Mouse (Mus musculus): Measurements from ENCODE around the gene Lcn2.
A peak's percentile ranks its signal among the peaks of the same experiment; 100 is the strongest.

Gene Lcn2

GRCm38 (mm10) chr2:32387706-32388490 lies at the start of gene Lcn2:
Lcn2 (minus strand) TSS chr2:32388252.
- no peak for DNase-seq (ENCODE audit: low spot score in 2 of 2)

- DNase-seq (ENCODE audit: low spot score in 2 of 2): no peak
Observed at GRCm38 (mm10) chr2:32437612-32438166, 49.6 kb upstream of the Lcn2 start.

- no peak for DNase-seq (ENCODE audit: low spot score in 2 of 2)
Observed at GRCm38 (mm10) chr2:32436686-32437372, 48.8 kb upstream of the Lcn2 start.

- peak; percentile 84 to 93 for DNase-seq (ENCODE audit: low spot score in 2 of 2)
Observed at GRCm38 (mm10) chr2:32430701-32431676, 42.9 kb upstream of the Lcn2 start.

- no peak for DNase-seq (ENCODE audit: low spot score in 2 of 2)
Observed at GRCm38 (mm10) chr2:32429215-32429891, 41.3 kb upstream of the Lcn2 start.

GRCm38 (mm10) chr2:32428262-32428722 lies 40.2 kb upstream of the Lcn2 start:
- peak; percentile 57 to 71 for DNase-seq (ENCODE audit: low spot score in 2 of 2)

GRCm38 (mm10) chr2:32427720-32428119 lies 39.7 kb upstream of the Lcn2 start:
- no peak for DNase-seq (ENCODE audit: low spot score in 2 of 2)

- DNase-seq (ENCODE audit: low spot score in 2 of 2): no peak
Observed at GRCm38 (mm10) chr2:32426141-32426540, 38.1 kb upstream of the Lcn2 start.

GRCm38 (mm10) chr2:32425568-32425967 lies 37.5 kb upstream of the Lcn2 start:
- peak; percentile 38 to 50 for DNase-seq (ENCODE audit: low spot score in 2 of 2)

- DNase-seq (ENCODE audit: low spot score in 2 of 2): no peak
Observed at GRCm38 (mm10) chr2:32424796-32425195, 36.7 kb upstream of the Lcn2 start.

GRCm38 (mm10) chr2:32423481-32424331 lies 35.7 kb upstream of the Lcn2 start:
- peak in 1 of 2 experiments; percentile 38 for DNase-seq (ENCODE audit: low spot score in 2 of 2)

- DNase-seq (ENCODE audit: low spot score in 2 of 2): no peak
Observed at GRCm38 (mm10) chr2:32421851-32422251, 33.8 kb upstream of the Lcn2 start.

GRCm38 (mm10) chr2:32420647-32421046 lies 32.6 kb upstream of the Lcn2 start:
- no peak for DNase-seq (ENCODE audit: low spot score in 2 of 2)

- no peak for DNase-seq (ENCODE audit: low spot score in 2 of 2)
Observed at GRCm38 (mm10) chr2:32420066-32420608, 32.1 kb upstream of the Lcn2 start.

GRCm38 (mm10) chr2:32419359-32419758 lies 31.3 kb upstream of the Lcn2 start:
- DNase-seq (ENCODE audit: low spot score in 2 of 2): peak in 1 of 2 experiments; percentile 41

GRCm38 (mm10) chr2:32418430-32419151 lies 30.5 kb upstream of the Lcn2 start:
- DNase-seq (ENCODE audit: low spot score in 2 of 2): no peak

- DNase-seq (ENCODE audit: low spot score in 2 of 2): no peak
Observed at GRCm38 (mm10) chr2:32417486-32417885, 29.4 kb upstream of the Lcn2 start.

GRCm38 (mm10) chr2:32416556-32416955 lies 28.5 kb upstream of the Lcn2 start:
- no peak for DNase-seq (ENCODE audit: low spot score in 2 of 2)

- no peak for DNase-seq (ENCODE audit: low spot score in 2 of 2)
Observed at GRCm38 (mm10) chr2:32415801-32416200, 27.7 kb upstream of the Lcn2 start.

Data from frontal cortex, postnatal 36 days (tissue).